ENCODE assay signal across 9 mouse cellular contexts in the genomic region with DNA sequence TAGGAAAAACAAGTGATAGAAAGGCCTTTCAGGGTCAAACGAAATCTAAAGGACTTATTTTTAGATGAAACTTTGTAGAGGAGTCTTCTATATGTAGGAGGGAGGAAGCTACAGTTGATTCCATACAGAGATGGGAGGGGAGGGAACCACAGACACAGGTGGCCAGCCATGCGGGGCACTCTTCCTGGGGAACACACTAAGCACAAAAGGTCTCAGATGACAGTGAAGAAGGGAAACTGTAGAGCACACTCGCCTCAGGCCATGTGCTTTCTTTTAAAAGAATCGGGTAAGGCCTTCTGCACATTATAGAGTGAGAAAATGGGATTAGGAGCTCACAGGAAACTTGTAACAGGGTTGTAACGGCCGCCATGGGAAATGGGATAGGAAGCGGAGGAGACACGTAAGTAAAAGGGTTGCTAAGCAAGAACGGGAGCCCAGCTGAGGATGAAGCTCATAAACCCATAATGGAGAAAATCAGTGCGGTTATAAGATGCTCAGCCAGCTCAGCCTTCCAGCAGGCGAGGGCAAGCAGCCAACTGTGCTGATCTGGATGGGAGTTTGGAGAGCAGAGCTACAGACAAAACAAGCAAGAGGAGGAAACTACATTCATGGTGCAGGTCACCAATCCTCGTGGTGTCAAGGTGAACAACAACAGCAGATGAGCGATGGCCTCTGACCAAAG.
A peak's percentile ranks its signal among the peaks of the same experiment; 100 is the strongest.
DNase-seq lines count a peak whose midpoint lies in the region; ATAC-seq lines count a peak whose summit lies in the region.
"Had no signal": no experiment of that assay in that cellular context is flagged by ENCODE, and none has a peak within 500 bp of the region (broad histone marks: within the 10 kb centered on the region; RNA-seq: fewer than 3 reads in every experiment).

No protein-coding gene starts in this region.

- no peak overlapping the region for H3K9ac ChIP-seq in hindbrain, embryonic 12.5 days
- H3K9ac ChIP-seq: embryonic facial prominence, embryonic 12.5 days had no signal

- no peak for DNase-seq in hindbrain, embryonic 10.5 days (ENCODE audit: low spot score)
- DNase-seq in gastrocnemius, adult 18-20 months (ENCODE audit: low spot score): peak; percentile 15
- DNase-seq in layer of hippocampus, postnatal 36 days: peak; percentile 57 to 69
- DNase-seq in right cerebral cortex, postnatal 25 days: peak; percentile 62
- DNase-seq in heart, adult 8-10 months (ENCODE audit: low spot score): no peak

- 71% methylated on average over 13 of the region's 13 CpGs for WGBS in hindbrain, embryonic 12.5 days
- WGBS in hindbrain, embryonic 10.5 days: 64% methylated on average over 13 of the region's 13 CpGs

- 0 out of 2 replicates have a peak overlapping the region, but pooled peaks have one; percentile 23 for H3K27ac ChIP-seq in hindbrain, embryonic 12.5 days
- no peak overlapping the region for H3K27ac ChIP-seq in hindbrain, embryonic 10.5 days
- H3K27ac ChIP-seq: embryonic facial prominence, embryonic 12.5 days had no signal

- no peaks in the 10 kb centered on the region for H3K9me3 ChIP-seq in hindbrain, embryonic 12.5 days (replicated peaks)
- no peaks in the 10 kb centered on the region for H3K9me3 ChIP-seq in hindbrain, embryonic 10.5 days

- H3K4me2 ChIP-seq in hindbrain, embryonic 12.5 days (replicated peaks): no peak overlapping the region
- H3K4me2 ChIP-seq: embryonic facial prominence, embryonic 12.5 days had no signal

- no peak for ATAC-seq in hindbrain, embryonic 12.5 days (ENCODE audit: low FRiP score)
- peak; percentile 58; the same call in 1 of the 2 replicates for ATAC-seq in cerebellum, adult (ENCODE audit: insufficient number of reproducible peaks, low FRiP score, low TSS enrichment)
- no peak for ATAC-seq in megakaryocyte-erythroid progenitor cell, adult 5-6 weeks (replicated peaks; ENCODE audit: low FRiP score, low TSS enrichment, poor library complexity, severe bottlenecking)

- H3K27me3 ChIP-seq in hindbrain, embryonic 12.5 days: no peaks in the 10 kb centered on the region
- H3K27me3 ChIP-seq in hindbrain, embryonic 10.5 days (ENCODE audit: insufficient read depth, poor library complexity, severe bottlenecking): no peaks in the 10 kb centered on the region
- H3K27me3 ChIP-seq: embryonic facial prominence, embryonic 12.5 days had no signal

- no peaks in the 10 kb centered on the region for H3K4me1 ChIP-seq in hindbrain, embryonic 12.5 days
- peaks cover 6% of the 10 kb centered on the region for H3K4me1 ChIP-seq in hindbrain, embryonic 10.5 days (replicated peaks)

- no peaks in the 10 kb centered on the region for H3K36me3 ChIP-seq in hindbrain, embryonic 12.5 days
- no peaks in the 10 kb centered on the region; the same call in 1 of the 2 replicates for H3K36me3 ChIP-seq in hindbrain, embryonic 10.5 days
- H3K36me3 ChIP-seq: embryonic facial prominence, embryonic 12.5 days had no signal

- no peak overlapping the region for H3K4me3 ChIP-seq in hindbrain, embryonic 12.5 days
- no peak overlapping the region for H3K4me3 ChIP-seq in hindbrain, embryonic 10.5 days
- H3K4me3 ChIP-seq: embryonic facial prominence, embryonic 12.5 days had no signal

Comparison
In these comparisons a context has a peak if more than half of its experiments do, and no peak if none do; other contexts are left out.
1. DNase-seq: peak in gastrocnemius, adult 18-20 months (single experiment), layer of hippocampus, postnatal 36 days (2 of 2) and right cerebral cortex, postnatal 25 days (single experiment); none in hindbrain, embryonic 10.5 days (single experiment) and heart, adult 8-10 months (single experiment).